Mouse (Mus musculus): ENCODE results near the gene Pafah2.

The Pafah2 gene

GRCm38 (mm10) chr4:134425088-134425487 lies 29.0 kb downstream of the Pafah2 start:
- no peak for DNase-seq (ENCODE audit: low spot score)

- DNase-seq (ENCODE audit: low spot score): no peak
Measured at GRCm38 (mm10) chr4:134430381-134431004, 34.4 kb downstream of the Pafah2 start.

GRCm38 (mm10) chr4:134432686-134433360 lies 36.7 kb downstream of the Pafah2 start:
- DNase-seq (ENCODE audit: low spot score): no peak

GRCm38 (mm10) chr4:134436185-134436584 lies 40.1 kb downstream of the Pafah2 start:
- no peak for DNase-seq (ENCODE audit: low spot score)

GRCm38 (mm10) chr4:134436659-134437058 lies 40.5 kb downstream of the Pafah2 start:
- no peak for DNase-seq (ENCODE audit: low spot score)

- no peak for DNase-seq (ENCODE audit: low spot score)
Measured at GRCm38 (mm10) chr4:134439119-134439518, 43.0 kb downstream of the Pafah2 start.

- no peak for DNase-seq (ENCODE audit: low spot score)
Measured at GRCm38 (mm10) chr4:134439919-134440318, 43.8 kb downstream of the Pafah2 start.

- DNase-seq (ENCODE audit: low spot score): no peak
Measured at GRCm38 (mm10) chr4:134442216-134442615, 46.1 kb downstream of the Pafah2 start.

- no peak for DNase-seq (ENCODE audit: low spot score)
Measured at GRCm38 (mm10) chr4:134443589-134443988, 47.5 kb downstream of the Pafah2 start.

- DNase-seq (ENCODE audit: low spot score): no peak
Measured at GRCm38 (mm10) chr4:134444949-134445348, 48.8 kb downstream of the Pafah2 start.

- no peak for DNase-seq (ENCODE audit: low spot score)
Measured at GRCm38 (mm10) chr4:134445489-134445888, 49.4 kb downstream of the Pafah2 start.

- DNase-seq (ENCODE audit: low spot score): no peak
Measured at GRCm38 (mm10) chr4:134447966-134448365, 51.8 kb downstream of the Pafah2 start.

GRCm38 (mm10) chr4:134449595-134450391 lies 53.7 kb downstream of the Pafah2 start:
- DNase-seq (ENCODE audit: low spot score): no peak

- DNase-seq (ENCODE audit: low spot score): no peak
Measured at GRCm38 (mm10) chr4:134450392-134451195, 54.5 kb downstream of the Pafah2 start.

GRCm38 (mm10) chr4:134451484-134451883 lies 55.4 kb downstream of the Pafah2 start:
- no peak for DNase-seq (ENCODE audit: low spot score)

GRCm38 (mm10) chr4:134453619-134454400 lies 57.7 kb downstream of the Pafah2 start:
- DNase-seq (ENCODE audit: low spot score): no peak

GRCm38 (mm10) chr4:134455310-134455709 lies 59.2 kb downstream of the Pafah2 start:
- no peak for DNase-seq (ENCODE audit: low spot score)

GRCm38 (mm10) chr4:134457130-134457825 lies 61.2 kb downstream of the Pafah2 start:
- DNase-seq (ENCODE audit: low spot score): no peak

- DNase-seq (ENCODE audit: low spot score): no peak
Measured at GRCm38 (mm10) chr4:134458856-134459255, 62.7 kb downstream of the Pafah2 start.

- no peak for DNase-seq (ENCODE audit: low spot score)
Measured at GRCm38 (mm10) chr4:134460277-134460676, 64.2 kb downstream of the Pafah2 start.

GRCm38 (mm10) chr4:134461252-134461651 lies 65.1 kb downstream of the Pafah2 start:
- no peak for DNase-seq (ENCODE audit: low spot score)

Data from spleen, adult 12 weeks (tissue).